Mouse (Mus musculus): Measurements from ENCODE around the gene Hk1.

Gene Hk1

DNA sequence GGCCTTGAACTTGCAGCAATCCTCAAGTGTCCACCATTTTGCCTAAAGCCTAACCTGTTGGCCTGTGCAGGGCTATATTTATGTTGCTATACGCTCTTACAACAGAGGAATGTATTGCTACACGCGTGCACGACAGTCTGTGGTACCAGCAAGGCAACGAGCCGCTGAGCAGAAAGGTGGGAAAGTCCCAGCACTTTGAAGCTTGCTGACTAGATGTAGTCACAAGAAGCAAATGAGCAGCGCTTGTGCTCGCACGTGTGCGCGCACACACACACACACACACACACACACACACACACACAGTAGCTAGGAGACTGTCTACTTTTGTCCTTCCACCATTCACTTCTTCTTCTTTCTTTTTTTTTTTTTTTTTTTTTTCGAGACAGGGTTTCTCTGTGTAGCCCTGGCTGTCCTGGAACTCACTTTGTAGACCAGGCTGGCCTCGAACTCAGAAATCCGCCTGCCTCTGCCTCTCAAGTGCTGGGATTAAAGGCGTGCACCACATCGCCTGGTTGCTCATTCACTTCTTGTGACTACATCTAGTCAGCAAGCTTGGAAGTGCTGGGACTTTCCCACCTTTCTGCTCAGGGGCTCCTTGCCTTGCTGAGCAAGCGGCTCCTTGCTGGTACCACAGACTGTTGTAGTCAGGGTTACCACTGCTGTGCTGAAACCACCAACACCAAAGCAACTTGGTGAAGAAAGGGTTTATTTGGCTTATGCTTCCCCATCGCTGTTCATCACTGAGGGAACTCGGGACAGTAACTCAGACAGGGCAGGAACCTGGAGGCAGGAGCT is 102.0 kb downstream of the Hk1 start:
- no peak for DNase-seq (ENCODE audit: low spot score)

DNA sequence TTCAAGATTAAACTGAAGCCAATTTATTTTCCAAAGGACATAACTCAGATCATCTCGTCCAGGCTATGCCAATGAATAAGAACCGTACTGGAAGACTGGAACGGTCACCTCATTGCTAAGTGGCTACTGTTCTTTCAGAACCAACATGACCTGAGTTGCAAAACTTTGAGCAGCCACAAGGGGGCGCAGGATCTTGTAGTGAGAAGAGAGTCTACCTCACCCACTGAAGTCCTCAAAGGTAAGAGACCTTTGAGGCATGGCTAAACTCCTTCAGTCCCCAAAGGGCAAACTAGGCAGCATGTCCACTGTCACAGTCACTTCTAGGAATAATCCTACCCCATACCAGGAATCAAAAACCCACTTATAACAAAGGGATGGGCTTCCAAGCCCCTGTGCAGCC is 104.5 kb downstream of the Hk1 start:
- peak; percentile 88 for DNase-seq (ENCODE audit: low spot score)

DNA sequence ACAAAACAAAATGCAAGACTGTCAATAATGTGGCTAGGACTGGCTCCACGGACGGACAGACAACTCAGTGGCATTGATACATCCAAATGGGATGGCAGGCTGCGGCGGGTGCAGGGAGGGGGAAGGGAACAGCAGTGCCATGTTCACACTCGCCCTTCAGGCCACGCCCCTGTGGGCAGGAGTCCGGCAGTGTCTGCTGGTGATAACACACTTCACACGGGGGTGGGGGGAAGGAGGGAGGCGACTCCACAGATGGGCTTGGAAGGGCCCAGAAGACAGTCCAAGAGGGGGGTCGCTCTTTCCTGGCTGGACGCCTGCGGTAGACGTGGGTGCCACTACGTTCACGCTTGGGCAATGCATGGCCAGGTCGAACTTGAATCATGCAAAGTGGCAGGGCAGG is 110.4 kb downstream of the Hk1 start:
- no peak for DNase-seq (ENCODE audit: low spot score)

DNA sequence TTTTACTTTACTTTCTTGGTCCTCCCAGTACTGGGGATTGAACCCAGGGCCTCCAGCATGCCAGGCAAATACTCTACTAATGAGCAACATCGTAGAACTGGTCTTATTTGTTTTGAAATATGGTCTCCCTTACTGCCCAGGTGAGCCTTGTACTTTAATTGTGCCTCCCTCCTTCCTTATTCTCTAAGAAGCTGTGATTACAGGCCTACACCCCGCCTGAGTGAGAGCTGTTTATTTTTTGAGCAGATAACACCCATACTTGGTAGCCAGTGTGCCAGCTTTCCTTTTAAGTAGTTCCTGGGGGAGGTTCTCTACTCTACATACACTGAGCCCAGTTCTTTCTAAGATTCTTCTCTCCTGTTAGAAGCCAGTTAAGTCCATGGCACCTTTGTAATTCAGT is 115.4 kb downstream of the Hk1 start:
- DNase-seq (ENCODE audit: low spot score) = no peak

- DNase-seq (ENCODE audit: low spot score) = peak; percentile 95
These were observed 118.4 kb downstream of the Hk1 start for GRCm38 (mm10) chr10:62261115-62261886.

DNA sequence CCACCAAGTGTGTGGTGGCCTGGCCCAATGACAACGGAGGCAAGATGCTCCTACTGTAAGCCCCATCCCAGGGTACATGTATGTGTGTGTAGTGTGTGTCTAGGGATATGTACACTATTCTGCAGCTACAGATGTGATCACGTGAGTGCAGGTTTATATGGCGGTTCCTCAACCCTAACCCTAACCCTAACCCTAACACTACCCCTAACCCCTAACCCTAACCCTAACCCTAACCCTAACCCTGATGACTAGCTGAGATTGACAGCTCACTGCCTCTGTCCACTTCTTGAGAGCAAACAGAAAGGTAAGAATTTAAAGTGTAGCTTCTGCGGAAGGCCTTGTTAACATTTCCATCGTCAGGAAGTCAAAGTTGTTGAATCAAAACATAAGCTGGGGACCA is 121.4 kb downstream of the Hk1 start:
- DNase-seq (ENCODE audit: low spot score) = no peak

DNA sequence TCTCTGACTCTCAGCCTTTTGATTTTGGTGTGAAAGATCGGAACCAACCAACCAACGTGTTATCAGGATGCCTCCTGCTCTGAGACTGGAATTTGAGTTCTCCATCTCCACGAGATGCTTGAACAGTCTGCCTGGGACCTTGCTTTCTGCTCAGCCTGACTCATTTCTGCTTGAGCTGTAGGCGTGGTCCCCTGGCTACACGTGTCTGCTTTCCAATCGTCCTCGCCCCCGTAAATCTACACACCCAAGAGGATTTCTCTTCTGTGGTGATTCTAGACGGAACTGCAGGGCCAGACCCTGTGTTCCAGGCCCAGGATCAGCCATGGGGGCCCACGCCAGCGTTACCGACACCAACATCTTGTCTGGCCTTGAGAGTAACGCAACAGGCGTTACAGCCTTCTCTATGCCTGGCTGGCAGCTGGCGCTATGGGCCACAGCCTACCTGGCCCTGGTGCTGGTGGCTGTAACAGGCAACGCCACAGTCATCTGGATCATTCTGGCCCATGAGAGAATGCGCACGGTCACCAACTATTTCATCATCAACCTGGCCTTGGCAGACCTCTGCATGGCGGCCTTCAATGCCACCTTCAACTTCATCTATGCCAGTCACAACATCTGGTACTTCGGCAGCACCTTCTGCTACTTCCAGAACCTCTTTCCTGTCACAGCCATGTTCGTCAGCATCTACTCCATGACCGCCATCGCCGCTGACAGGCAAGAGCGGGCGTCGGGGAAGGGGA is 127.0 kb downstream of the Hk1 start:
- DNase-seq (ENCODE audit: low spot score) = no peak

DNA sequence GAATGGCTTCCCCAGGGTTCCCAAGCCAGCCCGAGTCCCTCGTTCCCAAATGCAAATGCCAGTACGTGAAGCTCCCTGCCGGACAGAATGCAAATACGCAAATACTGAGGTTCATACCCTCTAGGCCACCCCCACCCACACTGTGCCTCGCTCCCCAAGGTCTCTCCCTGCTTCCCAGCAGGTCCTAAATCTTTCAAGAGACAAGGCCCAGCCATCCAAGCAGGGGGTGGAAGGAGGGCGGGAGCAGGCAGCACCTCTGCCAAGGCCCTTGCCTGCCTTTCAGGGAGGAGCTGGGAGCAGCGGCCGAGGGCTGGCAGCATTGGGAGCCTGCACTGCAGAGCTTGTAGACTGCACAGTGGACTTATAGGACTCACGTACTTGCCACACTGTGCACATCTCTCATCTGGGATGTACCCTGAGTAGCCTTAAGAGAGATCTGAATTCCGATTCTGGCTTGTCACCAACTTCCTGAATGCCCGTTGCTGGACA is 127.7 kb downstream of the Hk1 start, which contains the start of gene Tacr2:
Gene Tacr2 (plus strand): TSS at position 439 of the 489 bp plus-strand sequence.
- DNase-seq (ENCODE audit: low spot score) = no peak

DNA sequence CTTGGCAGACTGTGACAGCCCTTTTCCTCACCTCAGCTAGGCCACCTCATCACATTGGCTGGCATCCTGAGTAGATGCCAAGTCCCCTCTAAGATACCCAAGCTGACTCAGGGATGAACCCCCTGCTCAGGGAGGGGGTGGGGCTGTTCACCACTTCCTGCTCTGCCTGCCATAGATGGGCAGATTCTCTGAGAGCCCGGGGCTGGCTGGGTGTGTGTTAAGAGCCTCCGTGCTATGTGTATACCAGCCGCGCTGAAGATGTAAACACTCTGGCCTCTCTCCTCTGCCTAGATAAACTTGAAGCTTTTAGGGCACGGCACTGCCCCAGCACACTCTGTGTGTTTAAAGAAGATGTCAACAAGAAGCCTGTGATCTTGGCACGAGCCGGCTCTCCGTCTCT is 131.9 kb downstream of the Hk1 start:
- DNase-seq (ENCODE audit: low spot score) = no peak

- DNase-seq (ENCODE audit: low spot score) = no peak
These were observed 132.6 kb downstream of the Hk1 start for GRCm38 (mm10) chr10:62247156-62247555.

GRCm38 (mm10) chr10:62244067-62244466 is 135.6 kb downstream of the Hk1 start:
- no peak for DNase-seq (ENCODE audit: low spot score)

DNA sequence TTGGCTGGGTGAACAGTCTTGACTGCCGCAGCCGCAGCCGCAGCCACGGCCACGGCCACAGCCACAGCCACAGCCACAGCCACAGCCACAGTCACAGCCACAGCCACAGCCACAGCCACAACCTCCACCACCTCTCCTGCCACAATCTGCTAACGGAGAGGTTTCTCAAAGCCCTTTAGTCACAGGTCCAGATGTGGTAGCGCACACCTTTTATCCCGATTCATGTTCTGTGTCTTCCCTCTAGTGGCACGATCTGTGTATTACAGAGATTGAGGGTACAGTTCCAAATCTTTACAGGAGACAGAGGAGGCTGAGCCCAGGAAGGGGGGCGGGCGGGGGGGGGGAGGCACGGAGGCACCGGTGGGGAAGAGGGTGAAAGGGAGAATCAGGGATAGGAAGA is 136.8 kb downstream of the Hk1 start:
- DNase-seq (ENCODE audit: low spot score) = peak; percentile 77

DNA sequence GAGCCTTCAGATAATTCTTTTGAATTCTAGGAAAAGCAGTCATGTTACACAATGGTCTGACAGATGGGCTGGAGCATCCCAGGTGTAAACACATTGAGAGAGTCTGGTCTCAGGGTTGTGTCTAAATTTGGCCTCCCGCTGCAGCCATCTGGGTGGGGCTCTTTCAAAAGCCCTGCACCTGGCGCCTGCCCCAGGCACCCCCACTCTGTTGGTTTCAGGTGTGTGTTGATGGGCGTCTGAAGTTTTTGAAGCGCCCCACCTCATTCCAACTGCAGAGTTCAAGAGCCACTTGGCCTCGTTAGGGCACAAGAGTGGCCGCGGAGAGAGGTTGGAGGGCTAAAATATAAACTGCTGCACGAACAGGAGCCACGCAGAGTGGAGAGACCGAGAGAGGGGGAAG is 137.3 kb downstream of the Hk1 start:
- DNase-seq (ENCODE audit: low spot score) = no peak

GRCm38 (mm10) chr10:62239270-62239669 is 140.4 kb downstream of the Hk1 start:
- no peak for DNase-seq (ENCODE audit: low spot score)

GRCm38 (mm10) chr10:62238688-62239087 is 141.0 kb downstream of the Hk1 start:
- DNase-seq (ENCODE audit: low spot score) = no peak

- no peak for DNase-seq (ENCODE audit: low spot score)
These were observed 142.5 kb downstream of the Hk1 start for GRCm38 (mm10) chr10:62237205-62237604.

DNA sequence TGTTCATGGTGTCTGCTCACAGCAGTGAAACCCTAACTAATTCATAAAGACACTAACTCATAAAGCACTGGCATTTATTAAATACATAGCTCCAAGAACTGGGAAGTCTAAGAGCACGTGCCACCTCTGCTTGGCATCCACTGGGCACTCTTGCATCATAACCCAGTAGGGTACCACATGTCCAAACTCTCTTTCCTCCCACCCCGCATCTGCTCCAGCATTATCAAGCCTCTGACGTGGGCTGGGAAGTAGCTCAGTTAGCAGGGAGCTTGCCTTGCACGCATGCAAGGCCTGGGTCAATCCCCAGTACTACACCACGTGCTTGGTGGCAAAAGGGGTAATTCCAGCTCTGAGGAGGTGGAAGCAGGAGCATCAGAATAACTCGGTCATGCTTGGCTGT is 143.5 kb downstream of the Hk1 start:
- no peak for DNase-seq (ENCODE audit: low spot score)

DNA sequence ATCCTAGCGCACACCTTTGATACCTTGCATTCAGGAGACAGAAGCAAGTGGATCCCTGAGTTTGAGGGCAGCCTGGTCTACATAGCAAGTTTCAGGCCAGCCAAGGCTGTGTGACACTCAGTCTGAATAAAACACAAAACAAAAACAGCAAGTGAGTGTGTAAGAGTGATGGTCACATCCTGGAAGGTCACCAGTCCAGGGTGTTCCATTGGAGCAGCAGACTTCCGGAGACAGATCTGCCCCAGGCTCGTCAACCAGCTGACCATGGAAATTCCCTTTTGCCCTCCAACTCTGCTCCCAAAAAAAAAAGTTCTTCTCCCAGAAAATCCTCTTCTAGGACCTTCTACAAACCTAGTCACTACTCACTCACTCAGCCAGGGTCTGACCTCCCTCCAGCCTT is 147.9 kb downstream of the Hk1 start:
- DNase-seq (ENCODE audit: low spot score) = no peak

DNA sequence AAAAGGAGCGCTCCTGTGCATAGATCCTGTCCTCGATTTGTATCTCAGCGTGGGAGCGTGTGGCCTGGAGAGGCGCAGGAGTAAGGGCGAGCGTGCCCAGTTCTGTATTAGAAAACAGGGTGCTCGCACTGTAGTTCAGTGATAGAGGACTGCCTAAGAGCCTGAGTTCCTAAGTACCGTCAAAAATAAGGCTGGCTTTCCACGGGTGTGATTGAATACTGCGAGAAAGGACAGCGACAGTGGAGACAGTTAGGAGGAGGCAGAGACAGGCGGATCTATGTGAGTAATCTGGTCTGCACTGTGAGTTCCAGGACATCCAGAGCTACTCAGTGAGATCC is 148.3 kb downstream of the Hk1 start:
- DNase-seq (ENCODE audit: low spot score) = no peak

DNA sequence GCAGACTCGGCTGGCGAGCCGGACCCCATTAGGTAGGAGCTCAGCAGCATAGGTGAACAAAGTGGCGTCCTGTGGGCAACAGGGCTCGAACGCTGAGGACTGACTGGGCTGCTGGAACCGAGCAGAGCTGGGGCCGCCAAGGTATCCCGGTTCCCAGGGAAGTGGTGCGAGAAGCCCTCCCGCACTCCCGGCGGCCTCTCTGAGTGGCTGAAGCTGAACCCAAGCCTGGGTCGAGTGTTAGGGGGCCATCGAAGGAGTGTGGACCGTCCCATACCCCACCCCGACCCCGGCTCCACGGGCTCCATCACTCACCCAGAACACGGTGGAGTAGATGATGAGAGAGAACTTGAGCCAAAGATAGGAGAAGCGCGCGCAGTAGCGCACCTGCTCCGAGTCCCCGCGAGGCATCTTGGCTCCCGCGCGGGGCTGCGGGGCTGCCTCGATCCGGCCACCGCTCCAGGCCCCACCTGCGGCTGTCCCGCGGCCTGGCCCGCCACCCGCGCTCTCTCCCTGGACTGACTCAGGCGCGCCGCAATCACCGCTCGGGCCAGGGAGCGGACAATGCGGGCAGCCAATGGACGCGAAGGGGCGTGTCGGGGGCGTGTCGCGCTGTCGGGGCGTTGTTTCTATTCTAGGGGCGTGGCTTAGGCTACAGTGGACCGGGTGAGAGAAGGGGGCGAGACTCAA is 148.9 kb downstream of the Hk1 start, which contains the start of gene Tspan15:
Gene Tspan15 (minus strand): TSS at position 544 of the 687 bp plus-strand sequence.
- DNase-seq (ENCODE audit: low spot score) = peak; percentile 97

- DNase-seq (ENCODE audit: low spot score) = no peak
These were observed 151.6 kb downstream of the Hk1 start for GRCm38 (mm10) chr10:62228126-62228525.

DNA sequence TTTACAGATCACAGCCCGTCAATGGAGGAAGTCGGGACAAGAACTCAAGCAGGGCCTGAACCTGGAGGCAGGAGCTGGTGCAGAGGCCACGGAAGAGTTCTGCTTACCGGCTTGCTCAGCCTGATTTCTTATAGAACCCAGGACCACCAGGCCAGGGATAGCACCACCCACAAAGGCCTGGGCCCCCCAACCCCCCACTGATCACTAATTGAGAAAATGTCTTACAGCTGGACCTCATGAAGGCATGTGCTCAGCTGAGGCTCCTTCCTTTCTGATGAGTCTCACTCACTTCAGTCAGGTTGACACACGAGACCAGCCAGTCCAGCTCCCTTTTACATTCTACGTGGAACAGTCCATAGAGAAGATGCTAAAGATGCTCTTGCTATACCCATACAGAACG is 153.9 kb downstream of the Hk1 start:
- DNase-seq (ENCODE audit: low spot score) = no peak

All from embryo, embryonic 10.5 days (tissue).